Mouse (Mus musculus): ENCODE measurements around the gene Tmem39a. TPM values are rescaled to one million over a fixed set of nuclear protein-coding genes. Genes with fewer than 3 reads are reported as not detected.

Gene Tmem39a
- total RNA-seq (2022): 10 to 100 TPM; 14.0 to 19.3 (median 15.5) TPM

GRCm38 (mm10) chr16:38558221-38558748 is at the start of gene Tmem39a:
TSS of gene Tmem39a (plus strand) at chr16:38558698.
- no peak for DNase-seq (ENCODE audit: low spot score in 2 of 2)

- DNase-seq (ENCODE audit: low spot score in 2 of 2): no peak
Observed at GRCm38 (mm10) chr16:38510846-38511245, 47.7 kb upstream of the Tmem39a start.

GRCm38 (mm10) chr16:38519140-38519539 is 39.4 kb upstream of the Tmem39a start:
- no peak for DNase-seq (ENCODE audit: low spot score in 2 of 2)

GRCm38 (mm10) chr16:38521211-38521987 is 37.1 kb upstream of the Tmem39a start:
- DNase-seq (ENCODE audit: low spot score in 2 of 2): no peak

GRCm38 (mm10) chr16:38522129-38523084 is 36.1 kb upstream of the Tmem39a start, which contains the start of gene Timmdc1:
TSS of gene Timmdc1 (minus strand) at chr16:38522663.
- peak; percentile 95 to 96 for DNase-seq (ENCODE audit: low spot score in 2 of 2)

GRCm38 (mm10) chr16:38526264-38526663 is 32.2 kb upstream of the Tmem39a start:
- no peak for DNase-seq (ENCODE audit: low spot score in 2 of 2)

GRCm38 (mm10) chr16:38536544-38537146 is 21.9 kb upstream of the Tmem39a start:
- peak; percentile 33 to 46 for DNase-seq (ENCODE audit: low spot score in 2 of 2)

- no peak for DNase-seq (ENCODE audit: low spot score in 2 of 2)
Observed at GRCm38 (mm10) chr16:38538716-38539380, 19.6 kb upstream of the Tmem39a start.

- DNase-seq (ENCODE audit: low spot score in 2 of 2): no peak
Observed at GRCm38 (mm10) chr16:38548000-38548399, 10.5 kb upstream of the Tmem39a start.

GRCm38 (mm10) chr16:38549479-38550396 is 8.8 kb upstream of the Tmem39a start, which contains the start of gene Poglut1:
TSS of gene Poglut1 (minus strand) at chr16:38550258.
- DNase-seq (ENCODE audit: low spot score in 2 of 2): peak; percentile 56 to 58

GRCm38 (mm10) chr16:38555988-38556387 is 2.5 kb upstream of the Tmem39a start:
- DNase-seq (ENCODE audit: low spot score in 2 of 2): no peak

GRCm38 (mm10) chr16:38562131-38562967 is 3.9 kb downstream of the Tmem39a start:
- peak; percentile 82 to 89 for DNase-seq (ENCODE audit: low spot score in 2 of 2)

GRCm38 (mm10) chr16:38562968-38563327 is 4.5 kb downstream of the Tmem39a start:
- no peak for DNase-seq (ENCODE audit: low spot score in 2 of 2)

GRCm38 (mm10) chr16:38563516-38563915 is 5.0 kb downstream of the Tmem39a start:
- DNase-seq (ENCODE audit: low spot score in 2 of 2): no peak

GRCm38 (mm10) chr16:38568192-38568591 is 9.7 kb downstream of the Tmem39a start:
- DNase-seq (ENCODE audit: low spot score in 2 of 2): no peak

GRCm38 (mm10) chr16:38571481-38571880 is 13.0 kb downstream of the Tmem39a start:
- DNase-seq (ENCODE audit: low spot score in 2 of 2): no peak

GRCm38 (mm10) chr16:38584761-38585160 is 26.3 kb downstream of the Tmem39a start:
- DNase-seq (ENCODE audit: low spot score in 2 of 2): no peak

GRCm38 (mm10) chr16:38585186-38585585 is 26.7 kb downstream of the Tmem39a start:
- DNase-seq (ENCODE audit: low spot score in 2 of 2): no peak

- DNase-seq (ENCODE audit: low spot score in 2 of 2): no peak
Observed at GRCm38 (mm10) chr16:38587163-38587562, 28.7 kb downstream of the Tmem39a start.
